In genomic region chr9:48719619-48720018, GRCm38 (mm10) we compare ENCODE assay signal across 26 mouse cellular contexts.
A peak's percentile ranks its signal among the peaks of the same experiment; 100 is the strongest.
DNase-seq lines count a peak whose midpoint lies in the region; ATAC-seq and TF ChIP-seq lines count a peak whose summit lies in the region.
"Had no signal": no experiment of that assay in that cellular context is flagged by ENCODE, and none has a peak within 500 bp of the region (broad histone marks: within the 10 kb centered on the region; RNA-seq: fewer than 3 reads in every experiment).

No protein-coding gene starts in this region.

- ATAC-seq in hindbrain, embryonic 13.5 days (ENCODE audit: low FRiP score), result no peak
- no peak for ATAC-seq in midbrain, embryonic 15.5 days (replicated peaks)
- ATAC-seq: CD4-positive, CD25-positive, alpha-beta regulatory T cell, adult 4 months; forebrain, embryonic 14.5 days; inflammation-experienced regulatory T-cells, adult 6 months; intestine, postnatal 0 days had no signal

- H3K9me3 ChIP-seq in hindbrain, embryonic 10.5 days, result no peaks in the 10 kb centered on the region
- no peaks in the 10 kb centered on the region for H3K9me3 ChIP-seq in hindbrain, embryonic 13.5 days
- H3K9me3 ChIP-seq in midbrain, embryonic 10.5 days (replicated peaks), result 0 out of 2 replicates have a peak, but pooled peaks cover 3% of the 10 kb centered on the region
- H3K9me3 ChIP-seq in midbrain, embryonic 15.5 days, result no peaks in the 10 kb centered on the region
- H3K9me3 ChIP-seq: embryonic facial prominence, embryonic 15.5 days; forebrain, embryonic 10.5 days; G1E; heart, embryonic 10.5 days; heart, embryonic 15.5 days; hindbrain, embryonic 15.5 days had no signal

- no peak overlapping the region for H3K4me2 ChIP-seq in hindbrain, embryonic 13.5 days
- H3K4me2 ChIP-seq in midbrain, embryonic 15.5 days, result no peak overlapping the region
- H3K4me2 ChIP-seq: embryonic facial prominence, embryonic 15.5 days; heart, embryonic 15.5 days; hindbrain, embryonic 15.5 days had no signal

- no peaks in the 10 kb centered on the region for H3K27me3 ChIP-seq in hindbrain, embryonic 10.5 days (ENCODE audit: insufficient read depth, poor library complexity, severe bottlenecking)
- no peaks in the 10 kb centered on the region for H3K27me3 ChIP-seq in hindbrain, embryonic 13.5 days
- no peaks in the 10 kb centered on the region for H3K27me3 ChIP-seq in midbrain, embryonic 10.5 days (ENCODE audit: low read depth, poor library complexity, severe bottlenecking)
- H3K27me3 ChIP-seq in midbrain, embryonic 15.5 days (replicated peaks), result no peaks in the 10 kb centered on the region
- H3K27me3 ChIP-seq: embryonic facial prominence, embryonic 15.5 days; heart, embryonic 15.5 days; hindbrain, embryonic 15.5 days had no signal

- H3K4me1 ChIP-seq in hindbrain, embryonic 10.5 days (replicated peaks), result peaks cover 41% of the 10 kb centered on the region
- H3K4me1 ChIP-seq in hindbrain, embryonic 13.5 days (replicated peaks), result peaks cover 27% of the 10 kb centered on the region
- peaks cover 35% of the 10 kb centered on the region for H3K4me1 ChIP-seq in midbrain, embryonic 10.5 days
- peaks cover 18% of the 10 kb centered on the region for H3K4me1 ChIP-seq in midbrain, embryonic 15.5 days
- H3K4me1 ChIP-seq in brown adipose tissue, adult 24 weeks (ENCODE audit: control insufficient read depth, insufficient read depth, insufficient read length, low read length), result peaks cover 24% of the 10 kb centered on the region

- intact Hi-C loops in gastrocnemius, adult 2 months (cut with DNase I), result loop anchor here (5.0 kb wide), 1 partner anchor 72 kb away; no protein-coding TSS in a partner anchor
- intact Hi-C loops in gastrocnemius, postnatal 14 days (cut with DNase I; ENCODE audit: low total_unique reads), result no loop called here

- H3K4me3 ChIP-seq in gastrocnemius, adult 2 months, result no peak overlapping the region
- H3K4me3 ChIP-seq in hindbrain, embryonic 10.5 days, result no peak overlapping the region
- no peak overlapping the region for H3K4me3 ChIP-seq in hindbrain, embryonic 13.5 days
- H3K4me3 ChIP-seq in midbrain, embryonic 10.5 days, result no peak overlapping the region
- H3K4me3 ChIP-seq in midbrain, embryonic 15.5 days, result no peak overlapping the region
- H3K4me3 ChIP-seq in brown adipose tissue, adult 24 weeks (ENCODE audit: insufficient read depth, low read depth, low read length), result no peak overlapping the region
- H3K4me3 ChIP-seq: embryonic facial prominence, embryonic 15.5 days; erythroblast, embryonic 14.5 days; forebrain, embryonic 10.5 days; heart, embryonic 10.5 days; heart, embryonic 15.5 days; hindbrain, embryonic 15.5 days had no signal

- peak overlapping the region; percentile 93 for H3K27ac ChIP-seq in gastrocnemius, adult 2 months
- H3K27ac ChIP-seq in hindbrain, embryonic 10.5 days, result 0 out of 2 replicates have a peak overlapping the region, but pooled peaks have one; percentile 2
- no peak overlapping the region; the same call in 1 of the 2 replicates for H3K27ac ChIP-seq in hindbrain, embryonic 13.5 days
- peak overlapping the region; percentile 63; the same call in 1 of the 2 replicates for H3K27ac ChIP-seq in midbrain, embryonic 10.5 days (replicated peaks)
- H3K27ac ChIP-seq in midbrain, embryonic 15.5 days, result no peak overlapping the region
- 0 out of 2 replicates have a peak overlapping the region, but pooled peaks have one; percentile 9 for H3K27ac ChIP-seq in brown adipose tissue, adult 24 weeks (replicated peaks; ENCODE audit: low read depth, low read length)
- H3K27ac ChIP-seq: embryonic facial prominence, embryonic 15.5 days; forebrain, embryonic 10.5 days; heart, embryonic 10.5 days; heart, embryonic 15.5 days; hindbrain, embryonic 15.5 days had no signal

- 90% methylated on average over 4 of the region's 4 CpGs for WGBS in hindbrain, embryonic 10.5 days
- WGBS in hindbrain, embryonic 13.5 days, result 79% methylated on average over 4 of the region's 4 CpGs
- WGBS in midbrain, embryonic 10.5 days, result 85% methylated on average over 4 of the region's 4 CpGs
- WGBS in midbrain, embryonic 15.5 days, result 63% methylated on average over 4 of the region's 4 CpGs

- DNase-seq in gastrocnemius, adult 2 months, result no peak
- no peak for DNase-seq in gastrocnemius, postnatal 14 days
- DNase-seq in hindbrain, embryonic 10.5 days (ENCODE audit: low spot score), result no peak
- DNase-seq in midbrain, embryonic 10.5 days (ENCODE audit: low spot score), result no peak
- DNase-seq: adrenal gland, adult 8-10 months; adrenal gland, postnatal 36 days; B cell, adult 2 months; cerebellum, adult 11 months; cerebellum, adult 8-10 months; cerebellum, postnatal 14 days; embryo, embryonic 11 days; heart, postnatal 14 days had no signal

- no peak overlapping the region for H3K9ac ChIP-seq in hindbrain, embryonic 13.5 days
- no peak overlapping the region for H3K9ac ChIP-seq in midbrain, embryonic 15.5 days
- H3K9ac ChIP-seq: embryonic facial prominence, embryonic 15.5 days; heart, embryonic 15.5 days; hindbrain, embryonic 15.5 days had no signal

- no peak for TF ChIP-seq CTCF in gastrocnemius, adult 2 months (IDR thresholded peaks at IDR 0.05)

- peaks cover 55% of the 10 kb centered on the region for H3K36me3 ChIP-seq in hindbrain, embryonic 10.5 days
- no peaks in the 10 kb centered on the region for H3K36me3 ChIP-seq in hindbrain, embryonic 13.5 days
- H3K36me3 ChIP-seq in midbrain, embryonic 10.5 days, result peaks cover 65% of the 10 kb centered on the region
- H3K36me3 ChIP-seq in midbrain, embryonic 15.5 days (replicated peaks), result no peaks in the 10 kb centered on the region
- H3K36me3 ChIP-seq: embryonic facial prominence, embryonic 15.5 days; heart, embryonic 10.5 days; heart, embryonic 15.5 days; hindbrain, embryonic 15.5 days had no signal

Comparison
In these comparisons a context has a peak if more than half of its experiments do, and no peak if none do; other contexts are left out.
1. H3K27ac ChIP-seq: peak in gastrocnemius, adult 2 months (single experiment), hindbrain, embryonic 10.5 days (single experiment), midbrain, embryonic 10.5 days (single experiment) and brown adipose tissue, adult 24 weeks (single experiment); none in hindbrain, embryonic 13.5 days (single experiment) and midbrain, embryonic 15.5 days (single experiment).